Mouse (Mus musculus): ENCODE measurements at regions not wholly inside any gene's neighbourhood (a gene's known extent, or its start where the extent isn't known, plus 50 kb on each side); places are given as distances from the start of the nearest gene placed in this dataset.
A peak's percentile ranks its signal among the peaks of the same experiment; 100 is the strongest.
"Not testable (repeated sequence)": the region's sequence is repeated elsewhere in the genome, so short reads cannot be mapped to it uniquely, and the experiment has no call there.

GRCm38 (mm10) chr5:18477372-18478017 lies 117.3 kb upstream of the Gnai1 start:
- intact Hi-C loops (cut with DNase I), result no loop called here
- H3K4me1 ChIP-seq (ENCODE audit: control insufficient read depth, insufficient read depth, low read length), result no peaks in the 10 kb centered on the region
- DNase-seq, result no peak
- no peaks in the 10 kb centered on the region for H3K79me2 ChIP-seq (replicated peaks; ENCODE audit: control insufficient read depth, insufficient read depth, low read length)
- WGBS, result 86% methylated on average over 6 of the region's 6 CpGs
- no peak overlapping the region for H3K9ac ChIP-seq (ENCODE audit: low read depth, low read length)
- H3K27me3 ChIP-seq (ENCODE audit: control insufficient read depth, insufficient read depth, low read length), result no peaks in the 10 kb centered on the region
- H3K27ac ChIP-seq, result no peak overlapping the region
- no peak overlapping the region for H3K4me3 ChIP-seq
- H3K36me3 ChIP-seq (ENCODE audit: control insufficient read depth, insufficient read depth, low read length), result no peaks in the 10 kb centered on the region
- TF ChIP-seq EP300 (IDR thresholded peaks at IDR 0.05; ENCODE audit: insufficient read depth, low read depth, low read length) (no peak), CTCF (IDR thresholded peaks at IDR 0.05) (no peak), POLR2A (IDR thresholded peaks at IDR 0.05; ENCODE audit: insufficient read depth, low read depth, low read length) (no peak)

GRCm38 (mm10) chr5:18472114-18472513 lies 112.0 kb upstream of the Gnai1 start:
- no peaks in the 10 kb centered on the region for H3K27me3 ChIP-seq (ENCODE audit: control insufficient read depth, insufficient read depth, low read length)
- DNase-seq, result no peak

GRCm38 (mm10) chr5:18457771-18458170 lies 97.6 kb upstream of the Gnai1 start:
- TF ChIP-seq CTCF (IDR thresholded peaks at IDR 0.05) (no peak), POLR2A (IDR thresholded peaks at IDR 0.05; ENCODE audit: insufficient read depth, low read depth, low read length) (no peak), EP300 (IDR thresholded peaks at IDR 0.05; ENCODE audit: insufficient read depth, low read depth, low read length) (no peak)
- no peak overlapping the region for H3K27ac ChIP-seq
- H3K79me2 ChIP-seq (replicated peaks; ENCODE audit: control insufficient read depth, insufficient read depth, low read length), result no peaks in the 10 kb centered on the region
- H3K36me3 ChIP-seq (ENCODE audit: control insufficient read depth, insufficient read depth, low read length), result no peaks in the 10 kb centered on the region
- no peak overlapping the region for H3K4me3 ChIP-seq
- no peaks in the 10 kb centered on the region for H3K4me1 ChIP-seq (ENCODE audit: control insufficient read depth, insufficient read depth, low read length)
- H3K27me3 ChIP-seq (ENCODE audit: control insufficient read depth, insufficient read depth, low read length), result no peaks in the 10 kb centered on the region
- 88% methylated on average over 1 of the region's 1 CpGs for WGBS
- intact Hi-C loops (cut with DNase I), result no loop called here
- H3K9ac ChIP-seq (ENCODE audit: low read depth, low read length), result no peak overlapping the region
- no peak for DNase-seq

More at GRCm38 (mm10) chr5:18472114-18472513, 112.0 kb upstream of the Gnai1 start:
- Histone ChIP-seq H3K9ac (ENCODE audit: low read depth, low read length) (no peak overlapping the region), H3K4me3 (no peak overlapping the region), H3K79me2 (replicated peaks; ENCODE audit: control insufficient read depth, insufficient read depth, low read length) (no peaks in the 10 kb centered on the region), H3K4me1 (ENCODE audit: control insufficient read depth, insufficient read depth, low read length) (no peaks in the 10 kb centered on the region), H3K36me3 (ENCODE audit: control insufficient read depth, insufficient read depth, low read length) (no peaks in the 10 kb centered on the region), H3K27ac (no peak overlapping the region)
- TF ChIP-seq POLR2A (IDR thresholded peaks at IDR 0.05; ENCODE audit: insufficient read depth, low read depth, low read length) (no peak), EP300 (IDR thresholded peaks at IDR 0.05; ENCODE audit: insufficient read depth, low read depth, low read length) (no peak), CTCF (IDR thresholded peaks at IDR 0.05) (peak; percentile 58)
- intact Hi-C loops (cut with DNase I), result loop anchor here (5.0 kb wide), 1 partner anchor 925 kb away; no protein-coding TSS in a partner anchor

- intact Hi-C loops (cut with DNase I), result no loop called here
- H3K9ac ChIP-seq (ENCODE audit: low read depth, low read length), result no peak overlapping the region
- no peak overlapping the region for H3K4me3 ChIP-seq
- no peaks in the 10 kb centered on the region for H3K36me3 ChIP-seq (ENCODE audit: control insufficient read depth, insufficient read depth, low read length)
- no peak overlapping the region for H3K27ac ChIP-seq
- no peak for TF ChIP-seq CTCF (IDR thresholded peaks at IDR 0.05)
- TF ChIP-seq EP300 (IDR thresholded peaks at IDR 0.05; ENCODE audit: insufficient read depth, low read depth, low read length), result no peak
- TF ChIP-seq POLR2A (IDR thresholded peaks at IDR 0.05; ENCODE audit: insufficient read depth, low read depth, low read length), result no peak
- H3K79me2 ChIP-seq (replicated peaks; ENCODE audit: control insufficient read depth, insufficient read depth, low read length), result no peaks in the 10 kb centered on the region
- no peaks in the 10 kb centered on the region for H3K27me3 ChIP-seq (ENCODE audit: control insufficient read depth, insufficient read depth, low read length)
- DNase-seq, result no peak
- no peaks in the 10 kb centered on the region for H3K4me1 ChIP-seq (ENCODE audit: control insufficient read depth, insufficient read depth, low read length)
- WGBS, result 74% methylated on average over 1 of the region's 1 CpGs
Measured at GRCm38 (mm10) chr5:18456196-18456595, 96.0 kb upstream of the Gnai1 start.

- H3K36me3 ChIP-seq (ENCODE audit: control insufficient read depth, insufficient read depth, low read length); H3K79me2 ChIP-seq (replicated peaks; ENCODE audit: control insufficient read depth, insufficient read depth, low read length); H3K4me3 ChIP-seq; H3K4me1 ChIP-seq (ENCODE audit: control insufficient read depth, insufficient read depth, low read length); DNase-seq; H3K27ac ChIP-seq; intact Hi-C loops (cut with DNase I); H3K27me3 ChIP-seq (ENCODE audit: control insufficient read depth, insufficient read depth, low read length); H3K9ac ChIP-seq (ENCODE audit: low read depth, low read length): not testable (repeated sequence)
- 76% methylated on average over 6 of the region's 6 CpGs for WGBS
Measured at GRCm38 (mm10) chr5:18452871-18453757, 93.0 kb upstream of the Gnai1 start.

GRCm38 (mm10) chr5:18449261-18449660 lies 89.1 kb upstream of the Gnai1 start:
- intact Hi-C loops (cut with DNase I), result loop anchor here (5.0 kb wide), 1 partner anchor 87 kb away; the partner anchor contains the start of gene Gnai1
- 81% methylated on average over 3 of the region's 3 CpGs for WGBS

More at GRCm38 (mm10) chr5:18449261-18449660, 89.1 kb upstream of the Gnai1 start:
- no peak for DNase-seq
- no peaks in the 10 kb centered on the region for H3K27me3 ChIP-seq (ENCODE audit: control insufficient read depth, insufficient read depth, low read length)
- no peaks in the 10 kb centered on the region for H3K36me3 ChIP-seq (ENCODE audit: control insufficient read depth, insufficient read depth, low read length)
- H3K4me3 ChIP-seq, result no peak overlapping the region
- H3K9ac ChIP-seq (ENCODE audit: low read depth, low read length), result no peak overlapping the region
- H3K27ac ChIP-seq, result no peak overlapping the region
- no peak for TF ChIP-seq EP300 (IDR thresholded peaks at IDR 0.05; ENCODE audit: insufficient read depth, low read depth, low read length)
- no peak for TF ChIP-seq POLR2A (IDR thresholded peaks at IDR 0.05; ENCODE audit: insufficient read depth, low read depth, low read length)
- TF ChIP-seq CTCF (IDR thresholded peaks at IDR 0.05), result no peak
- H3K79me2 ChIP-seq (replicated peaks; ENCODE audit: control insufficient read depth, insufficient read depth, low read length), result no peaks in the 10 kb centered on the region
- H3K4me1 ChIP-seq (ENCODE audit: control insufficient read depth, insufficient read depth, low read length), result no peaks in the 10 kb centered on the region

Measured in heart, adult 2 months (tissue).